Mouse (Mus musculus) gastrocnemius, adult 18-20 months (tissue): ENCODE data around the gene 2010111I01Rik. TPM values are rescaled to one million over a fixed set of nuclear protein-coding genes. Genes with fewer than 3 reads are reported as not detected.

Experiments
- DNase-seq: peaks from one replicate; pipeline ENCODE4 v3.0.0; 2021; ENCODE audit warnings: low spot score
- total RNA-seq, 2 experiments: library from RNA; stranded (reverse); gene quantifications; 2 replicates each; pipeline ENCODE4 v1.2.3; 2021

2010111I01Rik gene
- total RNA-seq, 2 experiments from 2014 or later = 46.4 to 82.7 TPM

DNA sequence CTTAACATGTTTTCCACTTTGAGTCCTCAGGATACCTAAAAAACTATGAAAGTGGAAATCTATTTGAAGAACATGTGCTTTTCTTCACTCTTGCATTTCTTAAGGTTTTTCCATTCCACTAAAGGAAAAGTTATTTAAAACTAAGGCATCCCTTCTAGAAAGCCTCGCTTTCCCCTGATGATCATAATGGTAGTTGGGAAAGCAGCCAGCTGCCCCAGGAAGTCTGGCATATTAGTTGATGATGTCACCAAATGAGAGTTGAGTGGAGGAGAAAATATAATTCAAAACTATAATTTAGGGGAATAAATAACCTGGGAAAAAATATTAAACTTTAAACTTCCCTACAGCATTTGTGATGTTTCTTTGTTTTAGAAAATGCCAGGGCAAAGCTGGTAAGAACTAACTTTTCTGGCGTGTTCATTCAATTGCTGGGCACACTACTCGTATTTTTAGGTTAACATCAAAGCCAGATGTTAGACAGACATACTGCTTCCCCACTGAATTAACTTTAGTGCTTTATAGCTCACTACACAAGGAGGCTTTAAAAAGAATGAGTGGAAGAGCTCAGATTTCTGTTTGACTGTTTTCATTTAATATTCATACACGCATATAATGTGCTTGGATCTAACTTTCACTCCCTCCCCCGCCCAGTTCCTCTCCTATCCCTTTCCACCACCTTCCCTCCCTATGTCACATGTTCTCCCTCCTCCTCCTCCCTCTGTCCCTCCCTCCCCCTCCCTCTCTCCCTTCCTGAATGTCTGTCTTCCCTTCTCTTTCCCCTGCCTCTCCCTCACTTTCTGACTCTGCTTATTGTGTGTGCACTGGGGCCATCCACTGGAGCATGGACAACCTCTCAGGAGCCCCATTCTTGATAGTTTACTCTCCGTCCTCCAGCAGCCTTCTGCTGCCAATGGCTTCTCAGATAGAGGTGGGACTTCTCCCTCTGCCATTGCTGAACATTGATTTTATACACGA, 58.8 kb downstream of the 2010111I01Rik start:
- no peak for DNase-seq

GRCm38 (mm10) chr13:63030023-63030422, 65.3 kb downstream of the 2010111I01Rik start:
- no peak for DNase-seq

- DNase-seq = no peak
These were observed 66.6 kb downstream of the 2010111I01Rik start for GRCm38 (mm10) chr13:63031244-63031643.

DNA sequence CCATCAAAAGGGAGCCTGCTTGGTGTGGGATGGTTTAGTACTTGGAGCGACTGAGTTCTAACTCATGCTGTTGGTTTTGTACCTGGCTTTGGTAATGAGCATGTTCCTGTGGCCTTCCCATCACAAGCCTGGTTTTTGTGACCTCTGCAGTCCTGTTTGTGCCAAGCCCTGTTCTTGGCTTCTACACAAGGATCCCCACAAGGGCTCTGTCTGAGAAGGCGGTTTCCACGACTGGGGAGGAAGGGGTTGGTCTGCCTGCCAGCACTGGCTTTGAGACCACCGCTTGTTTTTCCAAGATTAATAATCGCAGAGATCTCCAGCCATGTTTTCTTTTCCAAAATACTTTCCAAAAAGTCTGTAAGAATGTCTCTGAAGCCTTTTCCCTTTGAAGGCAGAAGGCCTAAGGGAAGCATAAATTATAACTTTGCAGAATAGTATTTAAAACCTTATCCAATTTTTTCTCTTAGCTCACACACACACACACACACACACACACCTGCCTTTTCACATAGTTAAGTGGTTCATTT, 67.7 kb downstream of the 2010111I01Rik start:
- no peak for DNase-seq

- no peak for DNase-seq
These were observed 68.3 kb downstream of the 2010111I01Rik start for GRCm38 (mm10) chr13:63032958-63033357.

DNA sequence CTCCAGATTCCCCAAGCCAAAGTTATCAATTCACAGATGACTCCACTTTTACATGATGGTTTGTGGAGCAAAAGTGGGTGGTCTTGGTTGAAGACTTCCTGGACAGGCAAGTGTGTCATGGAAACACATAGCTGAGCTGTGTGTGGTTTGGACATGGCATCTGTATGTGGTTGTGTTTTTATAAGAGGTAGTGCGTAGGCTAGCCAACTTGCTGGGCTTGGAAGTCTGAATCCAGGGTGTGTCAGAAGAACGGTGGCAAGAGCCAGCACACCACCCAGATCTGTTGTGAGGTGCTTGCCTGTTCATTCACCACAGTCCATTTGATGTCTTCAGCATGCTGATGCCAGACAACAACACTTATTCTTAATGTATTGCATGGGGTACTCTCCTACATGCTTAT, 68.7 kb downstream of the 2010111I01Rik start:
- no peak for DNase-seq

DNA sequence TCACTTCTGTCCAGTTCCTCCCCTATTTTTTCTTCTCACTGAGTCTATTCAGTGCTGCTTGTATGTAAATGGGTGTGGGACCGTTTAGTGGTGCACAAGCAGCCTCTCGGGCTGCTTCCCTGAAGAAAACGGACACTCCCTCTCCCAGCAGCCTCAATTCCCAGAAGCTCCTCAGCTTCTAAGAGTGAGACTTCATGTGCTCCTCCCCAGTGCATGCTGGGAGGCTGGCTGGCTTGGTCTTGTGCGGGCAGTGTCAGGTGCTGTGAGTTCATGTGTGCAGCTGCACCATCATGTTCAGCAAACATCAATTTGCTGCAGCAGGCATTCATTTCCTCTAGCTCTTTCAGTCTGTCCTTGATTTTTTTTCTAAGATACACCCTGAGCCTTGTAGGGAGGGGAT, 70.0 kb downstream of the 2010111I01Rik start:
- no peak for DNase-seq

GRCm38 (mm10) chr13:63037906-63038305, 73.2 kb downstream of the 2010111I01Rik start:
- no peak for DNase-seq

DNA sequence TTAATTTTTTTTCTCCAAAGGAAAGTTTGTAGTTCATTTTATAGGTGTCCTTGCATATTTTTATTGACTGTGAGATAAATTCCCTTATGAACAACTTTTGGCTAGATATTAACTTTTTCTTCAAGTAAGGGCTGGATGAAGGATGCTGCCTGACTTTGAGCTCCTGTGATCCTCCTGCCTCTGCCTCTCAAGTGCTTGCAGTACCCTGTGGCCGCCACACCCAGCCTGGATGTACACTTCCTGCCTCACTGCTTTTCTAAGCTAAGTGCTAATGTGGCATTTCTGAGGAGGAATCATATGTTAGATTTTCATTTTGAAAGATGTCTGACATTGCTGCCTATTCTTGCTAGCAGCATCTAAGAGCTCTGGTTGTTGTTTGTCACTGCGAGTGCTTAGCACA, 73.7 kb downstream of the 2010111I01Rik start:
- DNase-seq = no peak

DNA sequence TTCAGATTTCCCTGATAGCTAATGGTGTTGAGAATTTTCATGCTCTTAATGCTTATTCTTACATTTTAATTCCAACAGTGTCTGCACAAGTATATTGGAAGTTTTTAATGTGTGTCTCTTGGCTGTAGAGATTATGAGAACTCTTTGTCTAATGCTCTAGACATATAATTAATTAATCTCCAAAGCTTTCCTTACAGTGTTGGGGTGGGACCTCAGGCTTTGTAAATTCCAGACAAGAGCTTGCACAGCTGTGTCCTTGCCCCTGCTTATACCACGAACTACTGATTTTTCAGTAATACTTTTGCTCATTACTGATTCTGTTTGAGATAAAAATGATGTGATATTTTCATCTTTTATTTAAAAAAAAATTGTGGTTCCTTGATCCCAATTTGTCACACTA, 74.2 kb downstream of the 2010111I01Rik start:
- no peak for DNase-seq

- DNase-seq = no peak
These were observed 74.6 kb downstream of the 2010111I01Rik start for GRCm38 (mm10) chr13:63039326-63039725.

DNA sequence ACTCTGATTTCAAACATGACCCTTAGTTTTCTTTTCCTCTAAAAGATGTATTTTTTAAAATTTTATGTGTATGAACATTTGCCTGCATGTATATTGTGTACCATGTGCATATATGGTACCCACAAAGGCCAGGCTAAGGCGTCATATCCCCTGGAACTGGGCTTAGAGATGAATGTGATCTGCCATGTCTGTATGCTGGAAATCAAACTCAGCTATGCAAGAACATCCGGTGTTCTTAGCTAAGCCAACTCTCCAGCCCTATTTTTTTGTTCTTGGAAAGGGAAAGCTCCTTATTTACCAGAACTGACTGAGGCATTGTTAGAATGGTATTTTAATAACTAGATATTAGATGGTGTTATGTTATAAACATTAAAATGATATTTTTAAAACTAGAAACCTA, 75.2 kb downstream of the 2010111I01Rik start:
- DNase-seq = no peak

GRCm38 (mm10) chr13:63045504-63046205, 81.0 kb downstream of the 2010111I01Rik start:
- DNase-seq = no peak

DNA sequence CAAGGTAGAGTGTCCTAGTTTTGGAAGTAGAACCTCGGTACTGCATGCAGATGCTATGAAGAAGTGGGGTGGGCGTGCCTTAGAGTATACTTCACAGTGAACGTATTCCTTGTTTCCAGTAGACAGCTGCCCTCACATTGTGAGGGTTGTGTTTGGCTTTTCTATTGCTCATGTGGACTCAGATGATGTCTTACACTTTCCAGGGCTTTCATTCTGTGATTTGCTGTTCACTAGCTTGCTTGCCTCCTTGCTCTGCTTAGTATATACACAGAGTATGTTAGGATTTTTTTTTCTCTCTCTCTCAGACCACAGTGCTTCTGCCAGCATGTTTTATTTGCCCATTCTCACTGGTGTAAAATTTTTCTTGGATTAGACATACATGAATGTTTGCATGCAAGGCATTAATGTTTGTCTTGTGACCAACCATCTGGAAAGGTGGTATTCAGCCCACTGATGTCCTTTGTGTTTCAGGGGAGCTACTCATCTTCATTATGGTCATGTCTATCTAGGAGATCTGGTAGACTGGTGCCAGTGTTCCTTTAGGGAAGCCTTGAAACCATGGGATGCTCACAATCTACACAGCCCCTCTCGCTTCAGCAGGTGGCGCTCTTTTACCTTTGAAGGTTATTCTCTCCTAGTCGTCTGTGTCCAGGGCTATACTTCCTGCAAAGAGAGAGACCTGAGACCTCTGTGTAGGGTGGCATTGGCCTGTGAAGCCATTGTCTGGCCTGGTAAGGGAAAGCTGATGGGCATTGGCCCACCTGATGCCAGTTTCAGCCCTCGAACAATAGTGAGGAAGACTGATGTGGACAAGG, 81.7 kb downstream of the 2010111I01Rik start:
- peak; percentile 78 for DNase-seq

- DNase-seq = no peak
These were observed 99.0 kb downstream of the 2010111I01Rik start for GRCm38 (mm10) chr13:63063706-63064105.

GRCm38 (mm10) chr13:63066607-63067006, 101.9 kb downstream of the 2010111I01Rik start:
- DNase-seq = no peak

DNA sequence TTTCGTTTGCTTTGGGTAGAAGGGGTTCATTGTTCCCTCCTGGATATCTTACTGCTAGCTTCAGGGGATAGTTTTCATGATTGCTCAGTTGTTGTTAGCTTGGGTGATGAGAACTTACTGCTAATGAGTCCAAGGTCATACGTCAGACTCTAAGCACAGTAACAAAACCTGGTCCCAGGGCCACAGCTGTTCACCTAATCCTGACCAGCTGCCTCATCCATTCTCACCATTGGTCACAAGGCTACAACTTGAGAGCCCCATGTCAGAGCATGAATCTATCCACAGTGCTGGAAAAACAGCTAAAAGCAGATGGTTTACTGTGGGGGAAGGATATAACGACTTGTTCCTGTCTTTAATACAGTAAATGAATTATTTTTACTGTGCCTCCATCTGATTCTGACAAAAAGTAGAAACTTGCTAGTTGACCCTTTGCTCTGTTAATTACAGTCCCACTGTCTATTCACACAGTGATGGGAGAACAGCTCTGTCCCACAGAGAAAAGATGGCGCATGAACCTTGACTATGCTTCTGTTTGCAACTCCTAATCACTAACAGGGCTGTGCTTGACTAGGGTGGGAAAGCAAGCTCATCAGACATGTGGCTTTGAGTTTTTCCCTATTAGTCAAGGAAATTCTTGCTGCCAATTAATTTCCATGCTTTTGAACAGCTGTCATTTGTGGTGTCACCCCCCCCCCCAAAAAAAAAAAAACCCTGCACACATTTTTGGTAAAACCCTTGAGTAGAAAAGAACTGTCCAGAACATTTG, 103.9 kb downstream of the 2010111I01Rik start:
- no peak for DNase-seq

DNA sequence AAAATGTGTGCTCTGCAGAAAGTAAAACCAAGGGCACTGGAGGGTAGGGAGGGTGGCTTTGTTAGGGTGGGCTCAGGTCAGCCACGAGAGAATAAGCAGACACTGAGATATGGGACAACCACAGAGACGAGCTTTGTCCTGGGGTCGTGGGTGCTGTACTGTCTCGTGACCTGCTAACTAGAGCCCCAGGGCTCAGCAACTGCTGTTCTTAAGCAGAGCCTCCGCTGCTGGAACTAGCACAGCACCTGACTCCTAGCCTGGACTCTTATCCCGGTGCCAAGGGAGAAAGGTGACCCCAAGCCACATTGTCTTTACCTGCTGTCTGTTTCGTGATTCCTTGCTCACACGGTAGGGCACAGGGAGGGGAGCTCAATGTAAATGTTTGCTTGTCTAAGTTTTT, 107.2 kb downstream of the 2010111I01Rik start:
- DNase-seq = no peak

DNA sequence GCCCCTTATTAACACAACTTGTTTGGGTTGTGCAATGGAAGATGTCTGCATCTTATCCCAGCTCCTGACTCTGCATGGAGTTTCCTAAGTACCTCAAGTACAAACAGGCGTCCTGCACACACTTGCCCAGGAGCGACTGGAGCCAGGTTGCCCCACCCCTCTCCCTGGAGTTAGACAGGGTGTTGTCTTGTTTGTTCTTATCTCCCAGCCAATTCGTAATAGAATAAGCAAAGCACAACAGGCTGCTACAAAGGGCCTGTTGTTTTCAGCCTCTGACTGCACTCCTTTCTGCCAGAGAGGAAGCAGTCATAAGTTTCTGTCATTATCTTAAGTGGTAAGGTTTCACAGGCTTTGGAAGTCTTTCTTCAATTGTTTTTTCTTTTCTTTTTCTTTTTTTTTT, 107.7 kb downstream of the 2010111I01Rik start:
- DNase-seq = peak; percentile 48

DNA sequence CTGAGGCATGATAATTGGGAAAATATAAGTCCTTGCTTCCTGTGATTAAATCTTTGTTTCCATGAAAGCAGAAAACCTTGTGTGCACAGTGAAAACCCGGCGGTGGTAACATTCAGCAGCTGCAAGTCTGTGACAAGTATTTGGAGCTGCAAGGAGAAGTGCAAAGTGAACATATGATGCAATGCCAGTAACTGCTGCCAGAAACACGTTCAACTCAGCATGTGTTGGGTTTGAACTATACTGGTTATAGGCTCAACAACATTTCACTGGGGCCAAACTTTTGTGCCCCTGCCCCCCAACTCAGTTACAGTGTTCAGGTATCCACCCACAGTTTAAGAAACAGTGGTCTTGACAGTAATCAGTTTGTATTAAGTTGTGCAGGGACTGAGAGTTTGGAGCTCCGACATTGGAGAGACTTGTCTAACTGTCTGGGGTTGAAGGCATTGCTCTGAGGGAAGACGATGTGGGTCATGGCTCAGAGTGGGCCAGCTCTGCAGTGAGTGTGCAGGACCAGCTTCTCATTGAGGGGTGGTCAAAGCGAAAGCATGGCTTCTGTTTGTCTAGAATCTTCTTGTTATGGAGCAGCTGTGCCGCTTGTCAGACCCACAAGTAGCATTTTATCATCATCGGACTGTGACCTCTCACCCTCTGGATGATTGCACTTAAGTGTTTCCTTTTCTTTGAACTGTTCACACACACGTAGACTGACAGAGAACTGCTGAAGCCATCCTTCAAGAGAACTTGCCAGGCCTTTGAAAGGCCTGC, 109.4 kb downstream of the 2010111I01Rik start:
- peak; percentile 57 for DNase-seq
